Mouse (Mus musculus) A20 (cell line): Measurements from ENCODE around the gene Mcu.

Experiments
- DNase-seq: peaks from one replicate; pipeline ENCODE4 v3.0.0-alpha.2; 2011; ENCODE audit warnings: low read depth, low spot score

Gene Mcu

DNA sequence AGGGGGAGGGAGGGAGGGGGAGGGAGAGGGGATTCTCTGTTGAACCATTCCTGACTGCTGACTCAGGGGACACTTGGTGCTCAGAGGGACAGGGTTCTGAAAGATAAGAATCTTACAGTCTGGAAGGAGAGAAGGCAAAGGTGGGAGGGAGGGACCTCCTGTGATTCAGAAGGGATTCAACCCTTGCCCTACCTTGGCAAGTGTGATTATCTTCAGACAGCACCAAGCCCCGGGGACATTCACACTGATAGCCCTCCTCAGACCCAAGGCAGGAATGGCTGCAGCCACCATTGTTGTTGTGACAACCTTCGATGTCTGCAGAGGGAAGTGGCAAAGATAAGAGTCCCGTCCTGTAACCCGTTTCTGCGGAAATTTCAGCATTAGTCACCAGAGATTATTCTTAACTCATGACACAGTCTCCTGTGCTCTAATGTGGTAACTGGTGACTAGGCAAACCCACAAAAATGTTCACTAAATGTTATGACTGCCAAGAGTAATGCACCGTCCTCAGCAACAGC is 185.7 kb downstream of the Mcu start:
- DNase-seq = peak; percentile 12

DNA sequence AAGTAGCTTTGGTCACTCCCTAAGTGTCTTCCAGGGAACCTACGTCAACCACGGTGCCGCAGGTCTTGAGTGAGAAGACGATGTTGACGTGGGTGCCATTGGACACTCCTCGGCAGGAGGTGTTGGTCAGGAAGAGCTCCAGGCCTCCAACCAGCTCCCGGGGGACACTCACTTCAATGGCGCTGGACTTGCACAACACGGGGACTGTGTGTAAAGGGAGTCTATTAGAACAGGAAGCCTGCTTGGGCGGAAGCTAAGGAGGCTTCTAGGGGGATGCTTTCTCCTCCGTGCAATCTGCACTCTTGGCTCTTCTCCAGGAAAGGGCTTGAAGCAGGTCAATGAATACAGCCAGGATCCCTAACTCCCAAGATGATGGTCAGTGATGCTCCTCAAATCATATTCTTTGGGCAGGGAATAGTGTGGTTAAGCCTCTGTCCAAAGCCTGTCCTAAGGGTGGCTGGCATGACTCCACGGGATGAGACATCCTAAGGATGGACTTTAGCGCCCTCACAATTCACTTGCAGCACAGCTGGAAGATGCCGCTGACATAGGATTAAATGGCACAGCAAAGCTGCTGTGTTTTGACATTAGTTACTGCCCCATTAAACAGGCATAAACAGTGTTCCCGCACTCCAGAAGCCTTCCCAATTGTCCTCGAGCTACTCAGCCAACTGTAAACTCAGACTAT is 186.9 kb downstream of the Mcu start:
- DNase-seq = no peak

DNA sequence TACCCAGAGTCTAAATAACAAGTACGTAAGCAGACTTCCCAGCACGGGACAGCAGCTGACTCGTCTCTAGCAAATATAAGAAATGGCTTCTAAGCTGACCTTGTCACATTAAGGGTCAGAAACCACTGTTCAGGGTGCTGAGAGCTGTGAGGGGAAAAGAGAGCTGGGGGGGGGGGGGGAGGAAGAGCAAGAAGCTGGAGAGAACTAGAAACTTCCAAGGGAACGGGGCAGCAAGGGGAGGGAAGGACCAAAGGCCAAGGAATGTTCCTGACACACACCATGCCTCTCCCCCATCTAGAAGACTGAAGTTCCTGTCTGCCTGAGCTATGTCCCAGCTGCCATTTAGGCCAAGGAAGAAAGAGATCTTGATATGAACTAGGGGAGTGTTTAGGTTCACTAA is 190.1 kb downstream of the Mcu start:
- DNase-seq = no peak

DNA sequence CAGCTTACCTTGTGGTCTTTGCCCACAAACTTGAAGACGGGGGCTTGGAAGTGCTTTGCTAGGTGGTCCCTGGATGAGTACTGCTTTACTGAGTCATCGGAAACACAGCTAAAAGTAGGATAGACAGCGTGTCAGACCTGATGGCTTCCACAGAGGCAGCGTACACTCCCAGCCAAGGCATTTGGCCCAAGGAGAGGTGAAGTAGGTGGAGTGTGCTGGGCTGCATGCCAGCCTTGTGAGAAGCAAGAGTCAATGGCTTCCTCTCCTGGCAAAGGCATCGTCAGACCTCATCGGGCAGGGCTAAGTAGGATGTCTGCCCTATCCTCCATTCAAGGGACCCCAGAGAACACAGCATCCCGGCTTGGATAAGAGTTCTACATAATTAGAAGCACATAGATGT is 191.1 kb downstream of the Mcu start:
- DNase-seq = no peak

DNA sequence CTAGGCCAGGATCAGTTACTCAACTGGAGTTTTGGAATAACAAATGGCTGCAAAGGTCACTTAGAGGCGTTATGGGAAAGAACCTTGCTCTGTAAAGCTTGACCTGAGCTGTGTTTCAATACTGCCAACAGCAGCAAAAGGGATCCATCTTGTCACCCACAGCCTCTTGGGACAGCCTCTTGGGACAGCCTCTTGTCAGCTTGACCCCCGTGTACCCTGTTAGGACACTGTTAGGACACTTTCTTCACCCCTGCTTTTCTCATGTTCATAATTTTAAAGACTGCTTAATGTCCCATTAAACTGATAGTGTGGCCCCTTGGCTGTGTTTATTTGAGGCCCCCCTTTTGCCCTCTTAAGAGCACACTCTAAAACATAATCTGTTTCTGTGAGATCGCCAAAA is 192.0 kb downstream of the Mcu start:
- DNase-seq = no peak

DNA sequence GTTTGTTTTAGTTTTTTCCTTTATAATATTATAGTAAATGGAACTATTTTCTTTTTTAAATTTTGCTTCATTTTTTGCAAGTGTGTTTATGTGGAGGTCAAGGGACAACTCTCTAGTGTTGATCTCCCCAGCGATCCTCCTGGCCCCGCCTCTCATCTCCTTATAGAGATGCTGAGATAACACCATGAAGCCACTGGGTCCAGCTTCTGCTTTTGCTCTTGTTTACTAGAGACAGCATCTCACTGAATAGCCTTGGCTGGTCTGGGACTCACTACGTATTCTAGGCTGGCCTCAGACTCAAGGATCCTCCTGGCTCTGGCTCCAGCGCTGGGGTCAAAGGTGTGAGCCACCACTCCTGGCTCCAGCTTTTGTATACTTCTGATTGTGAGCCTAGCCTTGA is 197.0 kb downstream of the Mcu start:
- DNase-seq = no peak

DNA sequence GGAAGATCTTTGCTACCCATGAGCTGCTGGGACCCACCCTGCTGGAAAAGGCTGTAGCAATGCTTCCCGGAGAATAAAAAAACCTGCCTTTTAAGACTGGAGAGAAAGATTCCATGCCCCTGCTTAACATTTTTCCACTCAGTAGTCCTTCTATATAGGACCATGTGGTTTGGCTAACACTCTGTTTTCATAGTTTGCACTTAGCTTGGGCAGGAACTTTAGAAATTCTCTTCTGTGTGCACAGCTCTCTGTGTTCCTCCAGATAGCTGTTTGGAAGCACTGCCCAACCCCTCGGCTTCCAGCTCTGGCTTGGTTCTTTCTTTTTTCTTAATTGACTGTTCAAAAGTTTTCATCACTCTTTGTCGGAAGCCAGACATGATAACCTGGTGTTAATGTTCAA is 199.9 kb downstream of the Mcu start:
- no peak for DNase-seq

DNA sequence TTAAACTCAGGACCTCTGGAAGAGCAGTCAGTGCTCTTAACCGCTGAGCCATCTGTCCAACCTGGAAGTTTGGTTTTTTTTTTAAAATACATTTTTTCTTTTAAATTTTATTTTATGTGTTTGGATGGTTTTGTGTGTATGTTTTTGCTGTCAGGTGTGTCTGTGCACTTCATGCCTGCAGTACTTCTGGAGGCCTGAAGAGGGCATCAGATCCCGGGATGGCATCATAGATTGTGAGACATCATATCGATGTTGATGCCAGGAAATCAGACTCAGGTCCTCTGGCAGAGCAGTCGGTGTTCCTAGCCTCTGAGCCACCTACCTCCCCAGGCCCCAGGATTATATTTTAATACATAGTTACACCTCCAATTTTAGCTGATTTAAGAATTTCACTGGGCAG is 202.8 kb downstream of the Mcu start:
- no peak for DNase-seq

DNA sequence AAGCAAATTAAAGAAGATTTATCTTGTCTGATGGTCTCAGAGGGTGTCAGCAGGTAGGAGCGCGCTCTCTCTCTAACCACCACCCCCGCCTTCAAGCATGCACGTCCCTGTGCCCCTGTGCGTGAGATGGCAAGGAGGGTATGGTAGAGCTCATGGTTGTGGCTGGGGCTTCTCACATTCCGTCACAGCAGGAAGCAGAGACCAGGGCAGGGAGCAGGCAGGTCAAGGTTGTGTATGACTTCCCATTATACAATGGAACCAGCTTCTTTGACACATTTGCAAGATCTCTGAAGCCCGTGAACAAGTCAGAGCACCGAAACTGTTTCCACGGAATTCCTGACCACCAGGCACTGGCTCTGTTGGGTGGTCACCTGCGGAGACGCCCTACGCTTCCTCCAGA is 206.2 kb downstream of the Mcu start:
- no peak for DNase-seq

DNA sequence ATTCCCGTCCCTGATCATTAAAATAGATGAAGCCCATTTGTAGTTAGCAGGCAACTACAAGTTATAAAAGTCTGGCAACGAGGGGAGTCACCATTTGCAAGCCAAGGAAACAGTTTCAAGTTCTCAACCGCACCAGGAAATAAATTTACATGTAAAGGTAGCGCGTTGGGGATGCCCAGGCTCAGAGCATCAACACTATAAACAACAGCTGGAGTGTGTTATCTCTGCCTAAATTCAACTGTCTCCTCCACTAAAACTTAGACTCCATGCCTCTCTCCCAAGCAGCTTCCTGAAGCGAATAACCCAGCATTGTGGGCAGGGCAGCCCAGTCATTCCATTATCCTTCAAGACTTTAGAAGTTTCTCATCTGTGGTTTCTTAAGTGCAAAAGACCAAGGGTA is 208.0 kb downstream of the Mcu start:
- DNase-seq = peak; percentile 27

DNA sequence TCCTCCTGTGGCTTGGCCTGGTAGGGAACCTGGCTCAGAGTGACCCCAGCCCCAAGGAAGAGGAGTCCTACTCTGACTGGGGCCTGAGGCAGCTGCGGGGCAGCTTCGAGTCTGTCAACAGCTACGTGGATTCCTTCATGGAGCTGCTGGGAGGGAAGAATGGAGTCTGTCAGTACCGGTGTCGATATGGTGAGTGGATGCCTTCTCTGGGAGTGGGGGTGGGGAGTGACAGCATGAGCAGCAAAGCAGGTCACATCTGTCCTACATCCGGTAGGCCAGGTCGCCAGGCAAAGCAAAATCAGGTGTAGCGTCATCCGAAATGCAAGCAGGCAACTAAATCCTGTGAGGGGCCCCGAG is 212.7 kb downstream of the Mcu start:
- DNase-seq = no peak

DNA sequence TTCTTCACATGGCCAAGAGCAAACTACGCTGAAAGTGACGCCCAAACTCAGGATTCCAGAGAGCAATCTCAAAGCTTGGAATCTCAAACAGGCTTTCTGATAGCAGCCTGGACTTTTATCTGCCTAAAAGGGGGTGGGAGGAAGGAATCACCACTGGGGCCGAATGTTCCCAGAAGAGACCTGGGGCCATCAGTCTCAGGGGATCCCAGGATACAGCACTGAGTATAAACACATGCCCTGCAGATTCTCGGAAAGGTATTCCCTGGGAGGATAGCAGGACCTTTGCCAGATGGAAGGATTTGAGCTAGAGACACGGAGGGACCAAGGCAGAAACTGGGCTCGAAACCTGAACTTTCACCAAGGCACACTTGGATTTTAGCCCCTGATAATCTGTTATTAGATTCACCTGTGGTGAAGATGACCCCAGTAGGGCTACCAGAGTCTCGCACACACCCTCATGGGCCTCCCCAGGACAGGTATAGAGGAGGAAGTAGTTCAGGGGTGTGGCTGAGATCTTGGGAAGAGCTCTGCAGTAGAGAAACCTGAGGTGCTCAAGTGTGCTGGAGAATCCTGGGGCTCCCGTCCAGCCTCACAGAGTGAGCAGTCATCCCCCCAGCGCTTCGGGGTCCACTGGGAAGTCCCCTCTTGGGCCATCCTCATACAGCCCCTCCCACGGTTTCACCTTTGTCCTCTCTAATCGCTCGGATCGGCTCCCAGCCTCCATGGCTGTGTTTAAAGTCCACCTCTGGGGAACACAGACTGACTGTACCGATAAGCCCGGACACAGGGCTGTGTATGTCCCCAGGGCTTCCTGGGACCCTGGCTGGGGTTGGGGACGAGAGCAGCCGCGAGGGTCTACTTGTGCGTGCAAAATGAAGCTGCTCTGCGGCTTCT is 213.3 kb downstream of the Mcu start, which contains the start of gene Pla2g12b:
Gene Pla2g12b (plus strand): TSS at position 762 of the 894 bp plus-strand sequence.
- no peak for DNase-seq
